Mouse (Mus musculus) heart, adult 2 months (tissue): ENCODE results near the gene Gm11937.

ENCODE experiments used
- EP300 ChIP-seq: fragments of 200-500 bp; IDR thresholded peaks from 2 replicates; pipeline ENCODE4 v1.6.1; 2011; ENCODE audit warnings: low read depth, low read length, control low read depth; ENCODE audit not compliant: insufficient read depth
- POLR2A ChIP-seq: fragments of 200-500 bp; IDR thresholded peaks from 2 replicates; pipeline ENCODE4 v1.6.1; 2011; ENCODE audit warnings: mild to moderate bottlenecking, low read depth, low read length, control low read depth; ENCODE audit not compliant: insufficient read depth

DNA sequence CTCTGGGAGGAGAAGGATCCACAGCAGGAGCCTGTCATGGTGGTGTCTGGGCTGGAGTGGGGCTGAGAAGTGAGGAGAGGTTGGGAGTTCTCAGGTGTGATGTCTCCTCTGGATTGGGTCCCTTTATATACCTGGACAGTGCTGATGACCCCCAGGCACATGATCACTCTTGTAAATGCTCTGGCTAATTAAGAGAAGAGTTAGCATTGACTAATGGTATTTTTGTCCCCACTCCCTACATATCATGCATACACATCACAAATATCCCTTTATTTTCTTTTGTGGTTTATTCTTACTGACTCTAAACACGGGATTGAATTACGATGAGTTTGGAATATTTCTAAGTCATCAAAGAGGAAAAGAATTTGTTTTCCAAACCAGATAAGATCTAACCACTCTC, 10.3 kb upstream of the Gm11937 start, which contains the start of gene Gm11562:
- TF ChIP-seq EP300 (no peak), POLR2A (no peak)
